Mouse (Mus musculus) left cerebral cortex, adult 6 months (tissue): ENCODE measurements around the gene Zc3h12a. TPM values are rescaled to one million over a fixed set of nuclear protein-coding genes. Genes with fewer than 3 reads are reported as not detected.

ENCODE experiments used
- long read RNA-seq, 2 experiments: library from polyadenylated mRNA; unstranded; transcript quantifications; one replicate each; pipeline ENCODE4 v2.0.0; 2019 to 2020
- polyA plus RNA-seq: library from polyadenylated mRNA; unstranded; fragments of <200 nt; fragmentation: Nextera tagmentation; gene quantifications from 2 replicates; pipeline ENCODE4 v1.2.3, GENCODE M21; 2021

Gene Zc3h12a
- 0.07 and 0.36 TPM in 2 replicates for polyA plus RNA-seq
- long read RNA-seq, experiment 1, partial matches to known transcripts, result 0 of 1 reads
- long read RNA-seq, experiment 1, other reads (novel, unspliced or antisense), result 1 of 1 reads
- long read RNA-seq, experiment 2, result 0 reads

DNA sequence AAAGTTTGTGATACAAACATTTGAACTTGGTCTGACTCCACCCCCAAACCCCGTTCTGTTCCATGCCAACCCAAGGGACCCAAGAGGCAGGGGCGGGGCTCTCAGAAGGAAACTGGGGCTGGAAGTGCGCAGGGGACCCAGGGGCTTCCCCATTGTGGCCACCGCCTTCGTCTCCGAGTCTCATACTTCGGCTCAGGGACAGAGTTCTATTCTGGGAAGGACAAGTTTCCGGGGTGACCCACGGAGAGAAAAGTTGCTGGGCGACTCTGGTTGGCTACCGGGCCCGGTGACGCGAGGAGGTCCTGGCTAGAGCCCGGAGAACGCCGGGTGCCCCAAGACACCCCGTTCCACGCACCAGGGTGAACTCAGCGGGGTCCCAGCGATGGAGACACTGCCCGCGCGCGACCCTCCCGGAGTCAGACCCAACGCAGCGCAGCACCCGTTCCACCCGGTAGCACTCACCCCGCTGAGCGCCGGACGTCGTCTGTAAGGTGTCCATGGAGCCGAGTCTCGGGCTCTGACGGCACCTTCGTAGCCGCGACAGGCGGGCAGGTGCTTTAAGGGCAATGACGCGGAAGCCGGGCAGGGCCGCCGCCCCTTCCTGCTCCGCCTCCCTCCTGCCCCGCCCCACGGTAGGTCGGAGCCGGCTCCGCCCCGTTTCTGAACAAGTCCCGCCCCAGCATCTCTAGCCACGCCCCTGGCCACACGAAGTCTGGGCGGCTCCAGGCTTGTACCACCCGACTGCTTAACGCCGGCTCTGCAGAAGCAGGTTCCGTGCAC lies at the start of gene Zc3h12a:
Gene Zc3h12a (minus strand): TSS at position 536 of the 780 bp plus-strand sequence.

DNA sequence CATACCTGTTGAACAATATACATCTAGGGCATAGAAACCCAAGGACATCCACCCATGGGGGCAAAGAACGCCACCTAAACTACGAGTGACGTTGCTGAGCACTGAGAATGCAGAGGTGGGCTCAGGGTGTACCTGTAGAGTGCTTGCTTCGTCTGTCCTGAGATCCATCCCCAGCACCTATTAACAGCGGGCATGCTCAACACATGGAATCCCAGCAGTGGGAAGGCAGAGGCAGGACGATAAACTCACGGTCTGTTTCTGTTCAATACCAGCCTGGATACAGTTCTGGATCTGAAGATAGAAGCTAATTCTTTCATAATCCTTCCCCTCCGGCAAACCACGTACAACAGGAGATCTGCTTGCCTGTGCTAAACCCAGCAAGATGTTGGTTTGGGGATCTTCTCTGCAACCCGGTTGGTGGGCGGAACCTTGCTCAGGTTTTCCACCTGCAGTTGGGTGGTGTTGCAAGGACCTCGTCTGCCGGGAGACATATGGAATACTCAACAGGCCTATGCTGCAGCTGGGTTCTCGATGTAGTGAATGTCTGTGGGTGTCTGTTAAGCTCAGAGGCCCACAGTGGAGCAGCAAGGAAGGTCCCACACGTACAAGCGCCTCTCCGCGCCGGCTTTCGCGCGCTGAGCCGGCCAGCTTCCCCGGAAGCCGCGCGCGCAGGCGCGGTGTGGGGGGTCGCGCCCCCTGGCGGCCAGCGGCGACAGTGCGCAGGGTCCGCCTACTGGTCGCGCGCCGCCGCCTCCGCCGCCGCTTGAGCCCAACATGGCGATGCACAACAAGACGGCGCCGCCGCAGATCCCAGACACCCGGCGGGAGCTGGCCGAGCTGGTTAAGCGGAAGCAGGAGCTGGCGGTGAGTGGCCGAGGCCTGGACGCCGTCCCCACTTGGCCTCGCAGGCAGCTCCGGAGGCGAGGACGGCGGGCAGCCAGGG lies 43.0 kb downstream of the Zc3h12a start, which contains the start of gene Meaf6:
Gene Meaf6 (plus strand): TSS at position 732 of the 943 bp plus-strand sequence.

Other genes starting within 250 kb of the Zc3h12a start
- 2.3 and 7.8 TPM in 2 replicates for gene Epha10, start 246.9 kb downstream of the Zc3h12a start, polyA plus RNA-seq
- gene 9930104L06Rik, start 190.8 kb downstream of the Zc3h12a start, polyA plus RNA-seq, result 3.9 and 5.8 TPM in 2 replicates
- 2.2 and 2.5 TPM in 2 replicates for gene Cdca8, start 188.5 kb downstream of the Zc3h12a start, polyA plus RNA-seq
- gene Rspo1, start 141.4 kb downstream of the Zc3h12a start, polyA plus RNA-seq, result 4.1 and 14.0 TPM in 2 replicates
- gene Gnl2, start 111.3 kb downstream of the Zc3h12a start, polyA plus RNA-seq, result 27.4 and 28.7 TPM in 2 replicates
- gene Dnali1, start 62.1 kb downstream of the Zc3h12a start, polyA plus RNA-seq, result 0.83 and 0.96 TPM in 2 replicates
- 7.4 and 7.6 TPM in 2 replicates for gene Snip1, start 61.2 kb downstream of the Zc3h12a start, polyA plus RNA-seq
- gene Meaf6, start 42.7 kb downstream of the Zc3h12a start, polyA plus RNA-seq, result 153 and 165 TPM in 2 replicates